In the genomic region with DNA sequence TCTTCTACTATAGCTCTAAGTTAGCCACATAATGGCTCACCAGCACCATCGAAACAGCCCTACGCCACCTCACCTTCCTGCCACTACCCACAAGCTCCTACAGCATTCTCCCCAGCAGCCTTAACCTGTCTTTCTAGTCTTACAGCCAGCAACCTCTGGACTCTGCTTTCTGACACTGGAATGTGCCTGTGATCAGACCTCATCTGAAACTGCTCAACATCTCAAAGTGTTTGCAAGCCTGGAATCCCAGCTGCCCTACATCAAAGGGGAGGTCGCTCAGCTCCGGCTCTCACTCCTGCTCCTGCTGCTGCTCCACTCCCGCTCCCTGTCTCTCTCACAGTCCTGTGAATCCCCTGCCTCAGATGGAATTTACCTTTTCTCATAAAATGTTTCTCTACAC, we compare ENCODE assay signal across 14 mouse cellular contexts.
DNase-seq lines count a peak whose midpoint lies in the region; ATAC-seq and TF ChIP-seq lines count a peak whose summit lies in the region.
"Had no signal": no experiment of that assay in that cellular context is flagged by ENCODE, and none has a peak within 500 bp of the region (broad histone marks: within the 10 kb centered on the region; RNA-seq: fewer than 3 reads in every experiment).

No protein-coding gene starts in this region.

- DNase-seq in kidney, adult 18-20 months: peak; percentile 4
- no peak for DNase-seq in kidney, postnatal 25 days
- DNase-seq in ES-CJ7 (ENCODE audit: low read depth, low spot score) (peak; percentile 11), R1 (ENCODE audit: low read depth, low spot score) (peak; percentile 19)
- DNase-seq in hindlimb bud, embryonic 11.5 days (ENCODE audit: extremely low spot score, low read depth, low spot score): peak; percentile 12
- no peak for DNase-seq in midbrain, postnatal 0 days (ENCODE audit: low spot score)
- DNase-seq in adrenal gland, adult 18-20 months (ENCODE audit: low spot score in 2 of 2): no peak
- DNase-seq: cerebellum, adult 11 months; liver, embryonic 13.5 days; lung, postnatal 36 days; thymus, postnatal 25 days had no signal

- 67% methylated on average over 5 of the region's 5 CpGs for WGBS in midbrain, postnatal 0 days

- no peaks in the 10 kb centered on the region for H3K9me3 ChIP-seq in midbrain, postnatal 0 days (ENCODE audit: low read length)
- H3K9me3 ChIP-seq: embryonic facial prominence, embryonic 13.5 days; liver, embryonic 13.5 days had no signal

- no peaks in the 10 kb centered on the region for H3K36me3 ChIP-seq in midbrain, postnatal 0 days (ENCODE audit: insufficient read depth, low read length)

- no peak overlapping the region for H3K4me3 ChIP-seq in midbrain, postnatal 0 days (ENCODE audit: low read depth, low read length)
- H3K4me3 ChIP-seq: embryonic facial prominence, embryonic 13.5 days; liver, embryonic 13.5 days had no signal

- H3K4me2 ChIP-seq in midbrain, postnatal 0 days (ENCODE audit: low read depth, low read length, poor library complexity, severe bottlenecking): no peak overlapping the region
- H3K4me2 ChIP-seq: embryonic facial prominence, embryonic 13.5 days; liver, embryonic 13.5 days had no signal

- no peak overlapping the region for H3K27ac ChIP-seq in midbrain, postnatal 0 days (ENCODE audit: low read depth, low read length)
- H3K27ac ChIP-seq: embryonic facial prominence, embryonic 13.5 days had no signal

- H3K9ac ChIP-seq in midbrain, postnatal 0 days (replicated peaks; ENCODE audit: low read length, poor library complexity, severe bottlenecking): no peak overlapping the region
- H3K9ac ChIP-seq: embryonic facial prominence, embryonic 13.5 days; liver, embryonic 13.5 days had no signal

- H3K27me3 ChIP-seq in midbrain, postnatal 0 days (ENCODE audit: insufficient read depth, low read length): no peaks in the 10 kb centered on the region
- H3K27me3 ChIP-seq: embryonic facial prominence, embryonic 13.5 days; liver, embryonic 13.5 days had no signal

- no peaks in the 10 kb centered on the region for H3K4me1 ChIP-seq in midbrain, postnatal 0 days (ENCODE audit: insufficient read depth, low read length)
- H3K4me1 ChIP-seq: embryonic facial prominence, embryonic 13.5 days; liver, embryonic 13.5 days had no signal

- ATAC-seq in midbrain, postnatal 0 days (ENCODE audit: low FRiP score): no peak
- ATAC-seq: forebrain, embryonic 16.5 days; midbrain, embryonic 16.5 days had no signal

- no peak for TF ChIP-seq CTCF in midbrain, postnatal 0 days (IDR thresholded peaks at IDR 0.05)

Comparison
In these comparisons a context has a peak if more than half of its experiments do, and no peak if none do; other contexts are left out.
1. DNase-seq: peak in kidney, adult 18-20 months (single experiment), ES-CJ7 (single experiment), R1 (single experiment) and hindlimb bud, embryonic 11.5 days (single experiment); none in kidney, postnatal 25 days (0 of 2), midbrain, postnatal 0 days (single experiment) and adrenal gland, adult 18-20 months (0 of 2).